Mouse (Mus musculus) embryonic facial prominence, embryonic 15.5 days (tissue): ENCODE data around the gene Kcnh1. TPM values are rescaled to one million over a fixed set of nuclear protein-coding genes. Genes with fewer than 3 reads are reported as not detected.

ENCODE experiments used
- ATAC-seq: fragments of 200-750 bp; cut with Nextera tagmentation; 2 replicates; pipeline ENCODE4 v1.8.0; 2017; ENCODE audit warnings: low read depth, moderate TSS enrichment; ENCODE audit not compliant: insufficient number of reproducible peaks, low FRiP score, low TSS enrichment
- H3K27ac ChIP-seq: fragments of 300-500 bp; sonication (generic); replicated peaks from 2 replicates; pipeline ENCODE4 v1.5.1; 2015; ENCODE audit warnings: mild to moderate bottlenecking, inconsistent platforms
- H3K27me3 ChIP-seq: fragments of 300-500 bp; sonication (generic); 2 replicates; pipeline ENCODE4 v1.6.1; 2015; ENCODE audit warnings: inconsistent platforms
- H3K36me3 ChIP-seq: fragments of 300-500 bp; sonication (generic); 2 replicates; pipeline ENCODE4 v1.6.1; 2015; ENCODE audit warnings: mild to moderate bottlenecking, inconsistent platforms
- H3K4me1 ChIP-seq: fragments of 300-500 bp; sonication (generic); 2 replicates; pipeline ENCODE4 v1.6.1; 2015; ENCODE audit warnings: inconsistent platforms
- H3K4me2 ChIP-seq: fragments of 300-500 bp; sonication (generic); replicated peaks from 2 replicates; pipeline ENCODE4 v1.6.1; 2015; ENCODE audit warnings: mild to moderate bottlenecking, inconsistent platforms
- H3K4me3 ChIP-seq: fragments of 300-500 bp; sonication (generic); replicated peaks from 2 replicates; pipeline ENCODE4 v1.5.1; 2015; ENCODE audit warnings: mild to moderate bottlenecking, inconsistent platforms
- H3K9ac ChIP-seq: fragments of 300-500 bp; sonication (generic); 2 replicates; pipeline ENCODE4 v1.6.1; 2015; ENCODE audit warnings: inconsistent platforms
- H3K9me3 ChIP-seq: fragments of 300-500 bp; sonication (generic); replicated peaks from 2 replicates; pipeline ENCODE4 v1.6.1; 2016; ENCODE audit warnings: inconsistent platforms
- WGBS: fragments of 180-500 bp; shearing (Covaris S2); methylation state at CpG from one replicate; pipeline ENCODE4 v1.1.7; 2015; 5-methylcytosine and 5-hydroxymethylcytosine counted together
- polyA plus RNA-seq: library from polyadenylated mRNA; unstranded; fragments of >200 nt; fragmentation: Nextera tagmentation; extraction: Ambion mirVana; gene quantifications from 2 replicates; pipeline ENCODE4 v1.2.1, GENCODE M21; 2015

Kcnh1 gene
- polyA plus RNA-seq, 1 experiment from 2014 or later, result 1.7 TPM

DNA sequence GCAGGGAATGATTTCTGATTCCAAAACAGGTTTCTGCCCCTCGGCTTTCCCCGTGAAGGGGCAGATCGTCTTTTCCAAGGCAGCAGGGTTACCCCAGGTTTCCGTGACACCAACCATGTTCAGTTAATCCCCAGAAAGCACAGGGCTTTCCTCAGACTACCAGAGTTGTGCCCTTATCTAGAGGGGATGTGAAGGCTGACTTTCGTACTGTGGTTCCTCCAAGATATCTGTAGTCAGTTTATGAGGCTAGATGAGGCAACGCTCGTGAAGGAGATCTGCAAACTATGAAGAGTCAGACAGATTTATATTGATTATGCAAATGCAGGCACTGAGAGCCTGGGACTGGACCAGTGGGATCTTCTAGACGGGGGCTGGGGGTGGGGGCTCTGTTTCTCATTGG is 136.5 kb downstream of the Kcnh1 start:
- no peak overlapping the region for H3K4me3 ChIP-seq
- H3K9ac ChIP-seq, result no peak overlapping the region
- H3K4me1 ChIP-seq, result no peaks in the 10 kb centered on the region
- H3K9me3 ChIP-seq, result no peaks in the 10 kb centered on the region
- no peak overlapping the region for H3K27ac ChIP-seq
- no peak for ATAC-seq
- 87% methylated on average over 8 of the region's 8 CpGs for WGBS
- no peaks in the 10 kb centered on the region for H3K36me3 ChIP-seq
- no peaks in the 10 kb centered on the region for H3K27me3 ChIP-seq
- no peak overlapping the region for H3K4me2 ChIP-seq

DNA sequence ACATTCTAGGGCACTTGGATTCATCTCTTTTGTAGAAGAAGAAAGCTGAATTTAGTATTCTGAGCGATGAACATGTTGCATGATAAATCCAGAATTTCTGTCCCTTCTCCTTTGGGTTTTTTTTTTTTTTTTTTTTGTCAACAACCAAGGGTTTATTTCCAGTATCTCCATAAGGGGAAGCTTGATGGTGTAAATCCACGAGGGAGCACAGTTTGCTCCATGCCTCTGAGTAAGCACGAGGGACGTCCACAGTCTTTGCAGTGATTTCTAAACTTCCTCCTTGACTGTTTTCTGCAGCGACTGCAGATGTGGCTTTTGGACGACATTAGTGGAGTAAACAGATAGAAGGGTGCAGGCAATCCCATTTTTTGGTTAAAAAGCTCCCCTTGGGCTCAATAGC is 140.6 kb downstream of the Kcnh1 start:
- no peak for ATAC-seq
- H3K4me3 ChIP-seq, result no peak overlapping the region
- no peaks in the 10 kb centered on the region for H3K27me3 ChIP-seq
- WGBS, result 81% methylated on average over 6 of the region's 6 CpGs
- H3K9me3 ChIP-seq, result no peaks in the 10 kb centered on the region
- no peak overlapping the region for H3K4me2 ChIP-seq
- no peak overlapping the region for H3K27ac ChIP-seq
- H3K9ac ChIP-seq, result no peak overlapping the region
- H3K36me3 ChIP-seq, result no peaks in the 10 kb centered on the region
- H3K4me1 ChIP-seq, result no peaks in the 10 kb centered on the region

- ATAC-seq, result no peak
- H3K36me3 ChIP-seq, result no peaks in the 10 kb centered on the region
- H3K9me3 ChIP-seq, result 0 out of 2 replicates have a peak, but pooled peaks cover 3% of the 10 kb centered on the region
- no peaks in the 10 kb centered on the region for H3K27me3 ChIP-seq
- WGBS, result 89% methylated on average over 5 of the region's 5 CpGs
- H3K9ac ChIP-seq, result no peak overlapping the region
- H3K4me3 ChIP-seq, result no peak overlapping the region
- no peak overlapping the region for H3K4me2 ChIP-seq
- no peaks in the 10 kb centered on the region for H3K4me1 ChIP-seq
- no peak overlapping the region for H3K27ac ChIP-seq
Observed at GRCm38 (mm10) chr1:192336029-192336428, 145.5 kb downstream of the Kcnh1 start.

- no peaks in the 10 kb centered on the region for H3K27me3 ChIP-seq
- no peak overlapping the region for H3K4me2 ChIP-seq
- 73% methylated on average over 9 of the region's 9 CpGs for WGBS
- H3K9ac ChIP-seq, result no peak overlapping the region
- H3K36me3 ChIP-seq, result no peaks in the 10 kb centered on the region
- H3K9me3 ChIP-seq, result 0 out of 2 replicates have a peak, but pooled peaks cover 3% of the 10 kb centered on the region
- no peak overlapping the region for H3K27ac ChIP-seq
- no peak overlapping the region for H3K4me3 ChIP-seq
- no peaks in the 10 kb centered on the region for H3K4me1 ChIP-seq
- no peak for ATAC-seq
Observed at GRCm38 (mm10) chr1:192339361-192340077, 148.9 kb downstream of the Kcnh1 start.

- WGBS, result 83% methylated on average over 4 of the region's 4 CpGs
- Histone ChIP-seq H3K9me3 (0 out of 2 replicates have a peak, but pooled peaks cover 3% of the 10 kb centered on the region), H3K4me2 (no peak overlapping the region), H3K9ac (no peak overlapping the region), H3K27me3 (no peaks in the 10 kb centered on the region), H3K36me3 (no peaks in the 10 kb centered on the region), H3K27ac (no peak overlapping the region), H3K4me3 (no peak overlapping the region), H3K4me1 (no peaks in the 10 kb centered on the region)
- ATAC-seq, result no peak
Observed at GRCm38 (mm10) chr1:192341774-192342173, 151.2 kb downstream of the Kcnh1 start.

GRCm38 (mm10) chr1:192343996-192344395 is 153.4 kb downstream of the Kcnh1 start:
- Histone ChIP-seq H3K9ac (no peak overlapping the region), H3K9me3 (no peaks in the 10 kb centered on the region), H3K4me2 (no peak overlapping the region), H3K27ac (no peak overlapping the region), H3K4me1 (0 out of 2 replicates have a peak, but pooled peaks cover 3% of the 10 kb centered on the region), H3K36me3 (no peaks in the 10 kb centered on the region), H3K4me3 (no peak overlapping the region), H3K27me3 (no peaks in the 10 kb centered on the region)
- WGBS, result 75% methylated on average over 4 of the region's 4 CpGs
- no peak for ATAC-seq

DNA sequence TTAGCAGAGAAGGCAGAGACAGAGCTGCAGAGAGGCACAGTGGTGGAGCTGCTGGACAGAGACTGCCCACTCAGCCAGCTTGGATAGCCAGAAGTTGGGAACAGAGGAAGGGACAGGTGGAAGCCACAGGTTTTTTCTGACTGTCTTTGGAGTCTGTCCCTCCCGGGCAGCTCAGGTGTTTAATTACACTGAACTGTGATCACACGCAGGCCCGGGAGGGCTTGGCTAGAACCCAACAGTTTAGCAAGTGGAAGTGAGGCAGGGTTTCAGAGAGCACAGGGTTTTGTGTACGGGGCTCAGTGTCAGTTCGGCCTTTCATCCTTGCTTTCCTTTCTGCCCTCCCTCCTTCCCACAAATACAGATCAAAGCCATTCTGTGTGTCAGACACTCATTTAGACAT is 156.8 kb downstream of the Kcnh1 start:
- 41% methylated on average over 5 of the region's 5 CpGs for WGBS
- Histone ChIP-seq H3K27ac (no peak overlapping the region), H3K9me3 (no peaks in the 10 kb centered on the region), H3K9ac (no peak overlapping the region), H3K4me3 (no peak overlapping the region), H3K27me3 (no peaks in the 10 kb centered on the region), H3K4me1 (0 out of 2 replicates have a peak, but pooled peaks cover 3% of the 10 kb centered on the region), H3K36me3 (no peaks in the 10 kb centered on the region), H3K4me2 (no peak overlapping the region)
- ATAC-seq, result 0 out of 2 replicates have a peak, but pooled peaks have one; percentile 12

- Histone ChIP-seq H3K9me3 (no peaks in the 10 kb centered on the region), H3K4me1 (no peaks in the 10 kb centered on the region), H3K27me3 (no peaks in the 10 kb centered on the region), H3K4me2 (no peak overlapping the region), H3K36me3 (no peaks in the 10 kb centered on the region), H3K4me3 (no peak overlapping the region), H3K27ac (no peak overlapping the region), H3K9ac (no peak overlapping the region)
- no peak for ATAC-seq
- 81% methylated on average over 3 of the region's 3 CpGs for WGBS
Observed at GRCm38 (mm10) chr1:192356231-192356630, 165.7 kb downstream of the Kcnh1 start.

GRCm38 (mm10) chr1:192359212-192359611 is 168.6 kb downstream of the Kcnh1 start:
- WGBS, result 89% methylated on average over 2 of the region's 2 CpGs
- no peak for ATAC-seq
- no peaks in the 10 kb centered on the region for H3K27me3 ChIP-seq

DNA sequence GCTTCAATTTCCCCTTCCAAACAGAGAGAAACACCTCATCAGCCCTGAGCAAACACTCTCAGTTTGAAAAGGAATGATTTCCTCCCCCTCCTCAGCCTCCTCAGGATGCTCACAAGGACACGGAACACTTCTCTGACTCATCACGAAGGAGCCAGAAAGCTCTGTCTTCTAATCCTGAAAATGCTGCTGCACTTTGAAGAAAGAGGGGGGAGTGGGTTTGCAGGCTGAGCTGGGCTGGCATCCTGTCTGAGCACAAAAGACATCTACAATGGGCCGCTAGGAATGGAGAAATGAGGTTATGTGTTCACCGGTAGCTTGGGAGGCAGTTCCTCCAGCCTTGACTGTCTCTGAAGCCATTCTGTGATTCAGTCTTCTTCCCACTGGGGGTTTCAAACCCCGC is 177.8 kb downstream of the Kcnh1 start:
- no peaks in the 10 kb centered on the region for H3K36me3 ChIP-seq
- no peaks in the 10 kb centered on the region for H3K4me1 ChIP-seq
- H3K4me3 ChIP-seq, result no peak overlapping the region
- H3K27ac ChIP-seq, result no peak overlapping the region
- no peak for ATAC-seq
- WGBS, result 55% methylated on average over 5 of the region's 5 CpGs
- H3K27me3 ChIP-seq, result no peaks in the 10 kb centered on the region
- no peaks in the 10 kb centered on the region for H3K9me3 ChIP-seq
- no peak overlapping the region for H3K4me2 ChIP-seq
- no peak overlapping the region for H3K9ac ChIP-seq

More at GRCm38 (mm10) chr1:192359212-192359611, 168.6 kb downstream of the Kcnh1 start:
- H3K27ac ChIP-seq, result no peak overlapping the region
- H3K4me3 ChIP-seq, result no peak overlapping the region
- no peaks in the 10 kb centered on the region for H3K36me3 ChIP-seq
- H3K9ac ChIP-seq, result no peak overlapping the region
- H3K4me2 ChIP-seq, result no peak overlapping the region
- H3K9me3 ChIP-seq, result no peaks in the 10 kb centered on the region
- H3K4me1 ChIP-seq, result no peaks in the 10 kb centered on the region

DNA sequence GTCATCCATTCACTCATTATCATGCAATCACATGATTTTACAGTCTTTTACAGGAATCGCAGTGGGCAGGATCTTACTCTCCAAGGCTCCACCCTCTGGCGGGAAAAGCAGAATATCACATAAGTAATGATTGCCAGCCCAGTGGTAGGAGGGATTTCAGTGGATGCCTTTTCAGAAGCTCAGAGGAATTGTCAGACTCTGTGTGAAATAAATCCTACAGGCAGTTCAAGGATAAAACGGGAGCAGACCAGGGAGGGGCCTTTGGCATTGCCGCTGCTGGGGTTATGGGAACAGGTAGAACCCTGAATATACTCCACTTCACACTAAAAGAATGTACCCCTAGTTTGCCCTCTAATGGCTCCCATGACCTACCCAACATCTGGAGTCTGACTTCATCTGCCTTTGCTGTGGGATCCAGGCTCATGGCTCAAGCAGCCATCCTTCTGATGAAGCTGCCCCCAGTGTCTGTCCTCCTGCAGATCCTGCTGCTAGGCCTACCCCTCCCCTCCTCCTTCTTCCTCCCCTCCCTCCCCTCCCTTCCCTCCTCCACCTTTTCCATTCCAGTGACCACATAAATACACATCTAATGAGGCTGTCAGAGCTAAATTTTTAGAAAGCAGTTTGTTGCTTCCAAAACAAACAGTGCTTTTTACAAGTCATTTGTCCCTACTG is 181.5 kb downstream of the Kcnh1 start:
- ATAC-seq, result no peak
- no peaks in the 10 kb centered on the region for H3K27me3 ChIP-seq

More for the DNA sequence above, 181.5 kb downstream of the Kcnh1 start:
- 81% methylated on average over 4 of the region's 4 CpGs for WGBS
- no peak overlapping the region for H3K27ac ChIP-seq
- H3K9me3 ChIP-seq, result no peaks in the 10 kb centered on the region
- no peak overlapping the region for H3K9ac ChIP-seq
- H3K4me2 ChIP-seq, result no peak overlapping the region
- H3K36me3 ChIP-seq, result no peaks in the 10 kb centered on the region
- H3K4me3 ChIP-seq, result no peak overlapping the region
- no peaks in the 10 kb centered on the region for H3K4me1 ChIP-seq
